Mouse (Mus musculus): ENCODE measurements around the gene Gas7.

Gas7 gene

DNA sequence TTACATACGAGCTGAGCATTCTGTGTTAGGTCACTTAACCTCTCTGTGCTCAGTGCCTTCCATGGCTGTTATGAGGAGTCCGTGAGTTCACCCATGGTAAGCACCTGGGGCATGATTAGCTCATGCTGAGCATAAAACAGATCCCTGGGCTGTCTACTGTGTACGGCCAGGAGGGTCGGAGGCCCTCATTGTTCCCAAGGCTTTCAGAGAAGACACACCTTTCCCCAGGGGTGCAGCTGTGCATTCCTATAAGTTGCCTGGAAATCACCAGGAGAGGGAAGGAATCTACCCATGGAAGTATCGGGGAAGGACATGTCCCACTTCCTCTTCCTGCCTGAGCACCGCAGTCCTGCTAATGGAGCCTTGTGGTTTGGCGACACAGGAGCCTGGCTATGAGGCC lies 201.1 kb downstream of the Gas7 start:
- DNase-seq (ENCODE audit: low read depth), result no peak

DNA sequence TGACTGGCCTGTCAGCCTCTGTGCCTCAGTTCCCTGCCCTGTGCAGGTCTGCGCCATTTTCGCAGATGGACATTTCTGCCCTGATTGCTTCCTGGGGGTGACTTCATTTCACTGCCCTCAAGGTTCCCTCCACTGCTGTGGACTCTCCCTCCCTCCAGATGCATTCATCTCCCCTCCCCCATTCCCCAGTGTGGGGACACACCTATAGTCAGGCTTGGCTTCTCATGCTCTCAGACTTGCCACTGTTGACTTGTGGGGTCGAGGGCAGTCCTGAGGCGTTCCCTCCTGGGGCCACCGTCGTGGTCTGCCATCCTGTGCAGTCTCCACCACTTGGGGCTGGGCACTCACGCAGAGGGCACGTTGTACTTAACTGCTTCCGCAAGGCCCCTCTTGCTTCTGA lies 201.6 kb downstream of the Gas7 start:
- no peak for DNase-seq (ENCODE audit: low read depth)

DNA sequence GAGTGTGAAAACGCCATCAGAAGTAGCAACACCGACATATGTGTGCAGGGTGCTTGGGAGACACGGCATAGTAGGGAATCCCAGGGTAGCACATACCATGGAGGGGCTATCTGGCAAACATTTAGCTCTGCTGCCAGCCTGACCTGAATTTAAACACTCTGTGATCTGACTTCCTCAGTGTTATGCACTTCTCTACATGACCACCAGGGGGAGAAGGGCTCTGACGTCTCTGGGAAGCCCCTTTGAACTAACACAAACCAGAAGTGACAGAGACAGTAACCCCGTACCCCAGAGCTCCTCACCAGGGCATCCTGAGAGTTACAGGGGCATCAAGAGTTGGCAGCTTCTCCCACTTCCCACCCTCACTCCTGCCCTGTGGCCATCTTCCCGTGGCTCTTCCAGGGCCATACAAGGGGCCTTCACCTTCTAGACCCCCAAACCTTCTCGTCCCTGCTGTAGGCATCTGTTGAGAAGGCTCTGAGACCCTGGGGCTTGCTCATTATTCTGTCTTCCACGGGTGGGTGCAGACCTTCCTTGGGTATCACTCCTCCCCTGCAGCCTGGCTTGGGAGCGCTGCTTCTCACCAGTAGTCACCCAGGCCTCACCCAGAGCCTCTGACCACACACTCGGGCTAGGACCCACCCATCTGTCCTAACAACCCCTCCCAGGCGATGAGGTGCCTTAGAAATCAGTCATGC lies 202.6 kb downstream of the Gas7 start:
- DNase-seq (ENCODE audit: low read depth), result peak; percentile 72

DNA sequence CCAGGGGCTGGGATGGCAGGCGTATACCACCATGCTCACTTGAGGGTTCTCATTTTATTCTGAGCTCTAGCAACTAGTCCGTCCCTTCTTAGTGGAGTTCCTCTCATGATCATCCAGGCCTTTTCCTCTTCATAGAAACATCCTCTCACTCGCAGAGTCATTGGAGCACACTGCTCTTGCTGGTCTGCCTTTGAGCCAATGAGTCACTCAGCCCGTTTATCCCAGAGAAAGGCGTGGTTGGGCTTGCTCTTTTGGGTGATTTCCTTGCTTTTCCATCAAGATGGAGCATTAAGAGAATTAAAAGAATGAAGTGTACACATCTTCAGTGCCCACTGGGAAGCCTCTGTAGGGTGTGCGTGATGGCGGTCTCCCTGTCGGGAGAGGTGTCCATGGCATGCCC lies 206.2 kb downstream of the Gas7 start:
- DNase-seq (ENCODE audit: low read depth), result no peak

DNA sequence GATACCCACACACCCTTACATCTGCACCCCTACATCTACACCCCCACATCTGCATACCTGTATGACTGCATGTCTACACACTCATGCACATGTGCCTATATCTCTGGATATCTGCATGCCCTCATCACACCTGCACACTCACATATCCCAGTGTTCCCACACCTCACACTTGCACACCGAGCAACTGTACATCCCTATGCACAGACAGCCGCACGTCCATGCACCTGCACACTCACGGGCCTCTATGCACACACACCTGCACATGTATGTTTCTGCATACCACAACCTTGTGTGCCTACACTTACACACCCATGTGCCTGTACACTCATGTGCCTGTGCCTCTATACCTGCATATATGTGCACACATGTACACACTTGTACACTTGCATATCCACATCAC lies 208.2 kb downstream of the Gas7 start:
- no peak for DNase-seq (ENCODE audit: low read depth)

DNA sequence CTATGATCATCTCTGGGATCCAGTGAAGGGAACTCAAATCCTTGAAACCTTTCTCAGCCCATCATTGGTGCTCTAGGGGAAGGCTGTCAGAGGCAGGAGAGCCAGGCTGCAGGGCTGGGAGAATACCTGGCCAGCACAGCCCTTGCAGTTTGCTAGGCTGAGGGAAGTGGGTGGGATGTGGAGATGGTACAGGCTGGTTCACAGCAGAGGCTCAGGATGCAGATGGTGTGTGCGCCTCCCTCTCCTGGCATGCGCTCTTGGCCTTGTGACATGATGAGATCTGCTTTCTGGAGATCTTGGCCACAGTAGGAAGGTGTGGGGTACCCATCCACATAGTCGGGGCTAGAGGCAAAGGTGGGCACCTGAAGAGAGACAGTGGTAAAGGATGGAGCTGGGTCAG lies 209.0 kb downstream of the Gas7 start:
- no peak for DNase-seq (ENCODE audit: low read depth)

DNA sequence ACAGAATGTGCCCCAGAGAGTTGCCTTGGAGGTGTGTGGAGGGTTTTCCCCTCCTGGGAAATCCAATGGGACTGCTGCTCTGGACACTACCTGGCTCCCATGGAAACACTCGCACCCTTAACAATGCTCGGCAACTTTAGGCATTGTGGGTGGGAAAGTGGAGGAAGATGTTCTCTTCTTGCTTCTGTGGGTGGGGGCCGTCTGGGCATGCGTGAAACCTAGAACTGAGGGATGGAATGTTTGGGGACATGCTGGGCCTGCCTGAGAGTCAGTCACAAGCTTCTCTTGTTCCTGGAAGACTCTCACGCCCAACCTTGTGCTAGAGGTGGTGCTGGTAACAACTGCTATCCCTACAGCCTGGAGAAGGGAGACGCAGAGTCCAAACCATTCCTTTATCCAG lies 209.7 kb downstream of the Gas7 start:
- DNase-seq (ENCODE audit: low read depth), result no peak

DNA sequence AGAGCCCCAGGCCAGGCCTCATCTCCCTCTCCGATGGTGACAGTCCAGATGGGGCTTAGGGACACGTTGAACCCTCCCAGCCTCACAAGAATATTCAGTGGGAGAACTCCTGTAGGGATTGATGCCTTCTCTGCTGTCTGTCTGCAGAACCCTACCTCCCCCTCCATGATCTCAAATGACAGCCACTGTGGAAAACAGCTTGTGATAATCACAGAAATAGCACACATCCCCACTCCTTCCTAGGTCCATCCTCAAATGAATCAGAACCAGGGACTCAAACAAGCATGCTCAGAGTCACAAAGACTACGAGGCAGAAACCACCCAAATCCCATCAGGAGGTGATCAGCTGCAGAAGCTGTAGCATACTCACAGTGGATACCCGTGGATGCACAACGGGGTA lies 210.9 kb downstream of the Gas7 start:
- no peak for DNase-seq (ENCODE audit: low read depth)

DNA sequence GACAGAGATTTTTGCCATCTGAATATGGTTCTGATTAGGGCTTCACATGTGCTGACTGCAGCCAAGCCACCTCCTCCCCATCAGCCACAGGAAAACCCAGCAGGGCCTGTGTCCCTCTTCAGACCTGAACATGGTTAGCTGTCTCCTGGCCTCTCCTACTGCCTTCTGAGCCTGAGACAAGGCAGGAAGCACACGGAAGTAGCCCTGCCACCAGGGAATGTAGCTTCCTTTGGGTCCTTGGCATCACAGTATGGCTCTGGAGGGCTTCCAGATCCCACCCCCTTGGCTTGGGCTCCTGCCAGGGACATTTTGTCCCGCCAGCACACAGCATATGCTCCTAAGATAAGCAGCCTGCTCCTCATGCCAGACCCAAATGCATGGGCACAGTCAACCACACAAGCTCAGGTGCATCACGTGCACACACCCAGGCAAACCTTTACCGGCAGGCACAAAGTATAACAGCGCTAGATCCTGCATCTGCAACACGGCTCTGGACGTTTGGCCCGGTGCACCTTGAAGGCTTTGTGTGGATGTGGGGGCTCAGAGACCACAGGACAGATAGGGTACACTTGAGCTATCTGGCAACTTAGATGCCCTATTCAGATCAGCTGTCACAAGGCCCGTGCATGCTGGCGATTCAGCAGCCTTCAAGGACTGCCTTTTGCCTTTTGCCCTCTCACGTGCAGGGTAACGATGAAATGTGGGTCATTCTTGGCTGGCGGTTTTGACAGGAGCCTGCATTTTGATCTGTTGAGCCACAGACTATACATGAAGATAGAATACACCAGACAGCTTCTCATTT lies 212.5 kb downstream of the Gas7 start:
- DNase-seq (ENCODE audit: low read depth), result no peak

DNA sequence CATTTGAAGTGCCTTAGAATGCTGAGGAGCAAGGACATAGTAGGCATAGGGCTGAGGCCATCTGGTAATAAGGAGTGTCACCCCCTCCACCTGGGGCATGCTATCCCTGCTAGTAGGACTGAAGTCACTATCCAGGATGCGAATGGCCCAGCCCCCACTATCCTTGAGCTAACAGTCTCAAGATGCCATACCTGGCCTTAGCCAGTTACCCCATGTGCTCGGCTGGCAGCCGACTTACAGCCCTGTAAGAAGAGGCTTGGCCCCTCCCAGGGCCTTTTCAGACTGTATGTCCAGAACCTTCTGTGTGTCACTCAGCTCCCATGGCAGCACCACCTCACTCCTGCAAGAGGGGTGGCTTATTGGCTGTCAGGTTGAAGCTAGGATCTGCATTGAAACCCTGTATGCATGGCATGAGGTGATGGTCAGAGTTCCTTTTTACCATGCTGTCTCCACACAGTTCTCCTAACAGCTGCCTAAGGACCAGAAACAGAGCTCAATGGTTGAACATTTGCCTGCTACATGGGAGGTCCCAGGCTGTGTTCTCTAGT lies 213.3 kb downstream of the Gas7 start:
- DNase-seq (ENCODE audit: low read depth), result no peak

DNA sequence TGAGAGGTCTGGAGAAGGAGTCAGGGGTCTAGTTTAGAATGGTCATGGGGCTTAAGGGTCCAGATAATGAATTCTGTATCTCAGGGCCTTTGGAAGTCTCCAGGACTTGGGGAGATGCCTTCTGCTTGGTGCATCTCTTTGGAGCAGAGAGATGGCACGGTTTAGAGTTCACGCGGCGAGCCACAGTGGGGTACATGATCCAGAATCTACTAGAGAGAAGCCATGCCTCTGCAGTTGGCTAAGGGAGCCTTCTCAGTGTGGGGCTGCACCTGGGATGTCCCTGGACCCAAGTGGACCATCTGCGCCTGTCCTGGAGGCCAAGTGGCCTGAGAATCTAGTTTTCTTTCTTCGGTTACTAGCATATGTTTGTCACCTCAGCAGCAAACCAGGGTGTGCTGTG lies 214.8 kb downstream of the Gas7 start:
- no peak for DNase-seq (ENCODE audit: low read depth)

DNA sequence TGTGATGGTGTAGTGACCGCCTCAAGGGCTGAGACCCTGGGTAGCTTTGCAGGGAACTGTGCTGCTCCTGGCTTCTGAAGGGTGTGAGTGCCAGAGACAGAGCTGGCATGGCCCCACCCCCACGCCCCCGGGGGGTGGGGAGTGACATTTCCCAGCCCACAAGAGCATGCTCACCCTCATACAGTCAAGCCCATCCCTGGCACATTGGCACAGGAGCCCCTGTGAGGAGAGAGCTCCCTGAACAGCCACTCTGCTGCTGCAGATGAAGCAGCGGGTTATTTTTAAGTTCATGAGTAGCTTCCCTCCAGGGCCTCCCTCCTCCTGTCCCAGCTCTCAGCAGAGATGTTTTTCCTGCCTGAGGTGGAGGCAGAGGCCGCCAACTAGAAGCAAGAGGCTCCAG lies 216.9 kb downstream of the Gas7 start:
- DNase-seq (ENCODE audit: low read depth), result no peak

DNA sequence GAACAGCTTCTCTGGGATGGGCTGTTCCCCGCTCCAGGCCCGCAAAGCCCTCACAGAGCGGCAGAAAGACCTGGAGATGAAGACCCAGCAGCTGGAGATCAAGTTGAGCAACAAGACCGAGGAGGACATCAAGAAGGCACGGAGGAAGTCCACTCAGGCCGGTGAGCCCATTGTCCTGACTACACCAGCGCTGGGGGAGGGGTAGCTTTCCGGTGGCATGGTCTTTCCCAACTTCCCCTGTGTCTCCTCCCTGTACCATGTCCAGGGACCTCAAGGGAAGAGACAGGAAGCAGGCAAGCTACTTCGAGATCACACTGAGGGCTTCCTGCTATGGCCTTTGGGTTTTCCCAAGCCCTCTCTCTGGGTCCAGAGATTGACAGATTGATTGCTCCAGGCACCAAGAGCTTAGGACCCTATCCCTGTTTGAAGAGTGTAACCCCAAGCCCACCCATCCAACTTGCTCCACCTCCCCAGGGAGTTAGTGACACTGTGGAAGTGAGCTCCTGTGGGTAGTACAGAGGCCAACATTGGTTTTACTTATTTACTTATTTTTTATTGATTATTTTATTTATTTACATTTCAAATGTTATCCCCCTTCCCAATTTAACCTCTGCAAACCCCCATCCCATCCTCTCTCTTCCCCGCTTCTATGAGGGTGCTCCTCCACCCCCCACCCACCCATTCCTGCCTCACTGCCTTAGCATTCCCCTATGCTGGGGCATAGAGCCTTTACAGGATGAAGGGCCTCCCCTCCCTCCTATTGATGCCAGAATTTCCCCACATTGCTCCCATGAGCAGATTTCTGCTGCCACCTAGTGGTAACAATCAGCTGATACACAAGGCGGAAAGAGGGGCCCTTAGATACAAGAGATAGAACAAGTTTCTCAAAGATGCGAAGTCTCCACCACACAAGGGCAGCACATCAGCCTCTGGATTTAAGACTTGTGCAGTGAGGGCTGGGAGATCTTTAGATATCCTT lies 220.6 kb downstream of the Gas7 start:
- DNase-seq (ENCODE audit: low read depth), result peak; percentile 64

DNA sequence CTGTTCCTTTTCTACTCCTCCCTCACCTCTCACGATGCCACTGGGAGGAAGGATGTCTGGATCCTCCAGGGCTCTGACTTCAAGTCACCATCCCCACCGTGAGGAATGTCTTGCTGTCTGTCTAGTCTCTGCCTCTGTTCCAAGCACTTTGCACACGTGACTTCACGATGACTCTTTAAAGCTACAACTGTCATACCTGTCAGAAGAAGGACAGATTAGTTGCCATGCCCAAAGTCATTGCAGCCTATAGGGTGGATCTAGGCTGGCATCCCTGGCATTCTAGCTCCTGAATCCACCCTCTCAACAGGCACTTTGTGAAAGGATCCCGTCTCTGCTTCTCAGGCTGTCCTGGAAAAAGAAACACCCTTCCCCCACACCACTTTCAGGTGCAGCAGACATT lies 224.1 kb downstream of the Gas7 start:
- DNase-seq (ENCODE audit: low read depth), result no peak

DNA sequence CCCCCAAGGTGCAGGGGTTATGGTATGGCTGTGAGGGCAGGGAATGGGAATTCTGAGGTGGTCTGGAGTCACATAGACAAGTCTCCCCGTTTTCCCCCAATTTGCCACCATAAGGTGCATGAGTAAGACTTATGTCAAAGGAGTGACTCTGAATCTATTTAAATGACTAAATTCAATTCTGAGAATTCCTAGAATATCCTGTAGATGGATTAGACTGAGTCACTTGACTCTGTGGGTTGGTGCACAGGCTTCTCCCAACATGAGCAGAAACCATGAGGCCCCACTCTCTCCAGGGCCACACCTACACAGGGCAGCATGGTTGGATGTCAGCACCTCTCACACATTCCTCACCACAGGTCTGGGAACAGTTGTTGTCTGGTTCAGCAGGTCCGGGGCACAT lies 224.7 kb downstream of the Gas7 start:
- no peak for DNase-seq (ENCODE audit: low read depth)

DNA sequence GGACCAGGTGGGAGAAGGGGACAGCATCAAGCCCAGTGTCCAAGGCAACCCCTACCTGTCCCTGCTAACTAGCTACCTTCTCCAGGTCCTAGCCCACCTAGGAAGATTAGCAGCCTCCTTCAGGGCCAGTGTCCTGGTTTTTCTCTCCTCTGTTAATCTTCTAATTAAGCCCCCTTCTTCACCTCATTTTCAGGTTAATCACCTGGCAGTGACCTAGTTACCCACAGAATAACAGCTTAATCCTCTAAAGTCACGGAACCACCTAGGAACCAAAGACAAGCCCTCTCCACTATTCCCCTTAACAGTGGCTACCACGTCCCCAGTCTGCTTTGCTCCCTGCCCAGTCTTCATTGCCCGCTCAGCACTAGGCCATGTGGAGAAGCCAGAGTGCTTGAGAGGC lies 226.6 kb downstream of the Gas7 start:
- no peak for DNase-seq (ENCODE audit: low read depth)

DNA sequence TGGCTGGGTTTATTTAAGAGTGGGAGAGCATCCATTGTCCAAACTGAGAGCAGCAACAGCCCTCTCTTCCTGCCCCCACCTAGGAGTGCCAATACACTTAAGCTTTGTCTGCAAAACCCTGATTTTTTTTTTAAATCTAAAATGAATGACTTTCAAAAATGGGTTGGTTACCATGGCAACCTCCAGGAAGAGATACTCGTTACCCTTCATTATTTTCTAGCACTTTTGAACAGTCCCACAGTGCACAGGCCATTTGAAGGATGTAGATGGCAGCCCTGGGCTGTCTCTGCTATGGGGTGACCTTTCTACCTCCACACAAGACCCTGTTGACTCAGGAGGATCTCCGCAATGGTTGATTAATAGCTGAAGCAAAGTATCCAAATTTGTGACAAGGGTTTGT lies 230.9 kb downstream of the Gas7 start:
- no peak for DNase-seq (ENCODE audit: low read depth)

DNA sequence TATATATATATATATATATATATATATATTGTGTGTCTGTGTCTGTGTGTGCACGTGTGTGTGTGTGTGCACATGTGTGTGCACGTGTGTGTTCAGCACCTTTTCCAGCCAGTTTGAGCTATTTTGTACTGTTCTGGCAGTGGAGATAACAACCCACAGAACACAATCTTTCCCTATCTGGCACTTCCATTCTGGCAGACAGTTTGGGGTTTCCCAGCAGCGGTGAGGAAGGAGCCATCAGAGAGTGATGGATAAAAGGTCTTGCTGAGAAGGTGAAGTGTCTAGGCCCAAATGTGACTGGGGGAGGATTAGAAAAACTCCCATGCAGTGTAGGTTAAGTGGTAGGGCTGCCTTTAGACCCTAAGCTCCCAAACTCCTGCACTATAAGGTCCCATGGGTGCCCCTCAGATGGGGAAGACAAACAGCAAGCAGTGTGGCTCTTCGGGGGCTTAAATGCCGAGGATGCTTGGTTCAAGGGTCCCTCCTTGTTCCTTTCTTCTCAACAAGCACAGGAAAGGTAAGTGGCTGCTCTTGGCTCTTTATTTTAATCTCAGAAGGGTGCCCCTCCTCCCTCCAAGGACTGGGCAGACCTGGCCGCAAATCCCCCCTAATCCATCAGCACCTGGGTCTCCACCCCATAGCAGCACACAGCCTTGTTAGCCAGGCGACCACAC lies 239.6 kb downstream of the Gas7 start, which contains the start of gene Rcvrn:
TSS of gene Rcvrn (plus strand) at position 624 of the 674 bp plus-strand sequence.
- no peak for DNase-seq (ENCODE audit: low read depth)

DNA sequence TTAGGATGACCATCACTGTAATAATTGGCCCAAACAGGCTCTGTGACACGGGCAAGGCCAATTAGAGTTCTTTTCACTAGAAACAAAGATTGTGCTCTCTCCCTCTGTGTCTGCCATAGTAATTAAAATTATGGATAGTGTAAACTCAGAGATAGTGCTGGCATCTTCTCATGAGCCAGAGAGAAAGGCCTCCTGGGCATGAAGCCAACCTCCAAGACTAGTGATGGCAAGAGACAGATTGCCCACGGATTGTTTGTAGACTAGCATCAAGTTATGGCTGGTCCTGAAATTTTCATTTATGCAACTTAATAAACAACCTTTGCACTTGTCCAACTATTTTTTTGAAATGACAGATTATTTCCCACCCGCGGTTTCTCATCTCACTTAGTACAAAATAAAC lies 257.7 kb downstream of the Gas7 start:
- no peak for DNase-seq (ENCODE audit: low read depth)

DNA sequence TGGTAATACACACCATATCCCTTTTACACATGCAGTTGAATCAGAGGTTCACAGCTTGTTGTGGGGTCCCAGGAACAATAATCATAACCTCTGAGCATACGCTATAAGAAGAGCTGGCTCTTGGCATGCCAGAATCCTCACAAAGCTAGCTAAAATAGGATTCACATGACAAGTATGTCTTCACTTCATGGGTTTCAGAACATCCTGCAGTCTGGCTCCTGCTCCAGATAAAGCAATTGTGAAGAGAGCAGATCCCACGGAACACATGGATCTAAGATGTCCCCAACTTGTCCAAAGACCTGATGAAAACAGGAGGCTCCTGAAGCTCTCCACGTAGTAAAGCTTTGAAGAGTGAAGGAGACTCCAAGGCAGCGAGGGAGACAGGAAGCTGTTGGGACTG lies 260.1 kb downstream of the Gas7 start:
- no peak for DNase-seq (ENCODE audit: low read depth)

DNA sequence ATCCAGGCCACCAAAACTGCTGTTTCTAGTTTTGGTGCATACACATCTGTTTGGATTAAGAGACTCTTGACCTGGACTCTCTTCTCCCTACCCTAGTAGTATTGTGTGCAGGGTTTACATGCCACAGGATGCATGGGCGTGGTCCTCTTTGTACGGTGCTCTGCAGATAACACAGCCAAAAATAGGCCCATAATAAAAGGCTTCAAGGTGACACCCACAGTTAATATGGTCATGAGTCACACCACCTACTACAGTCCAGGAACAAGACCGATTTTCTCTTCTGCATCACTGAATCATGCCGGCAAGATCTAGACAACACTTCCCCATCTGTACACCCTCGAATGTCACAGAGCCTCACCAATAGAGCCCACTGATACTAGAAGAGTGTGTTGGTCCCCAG lies 266.2 kb downstream of the Gas7 start:
- DNase-seq (ENCODE audit: low read depth), result no peak

Data from induced T-regulatory cell, adult 2 months (primary cell).